Mouse (Mus musculus): ENCODE results near the gene Chst8. TPM values are rescaled to one million over a fixed set of nuclear protein-coding genes. Genes with fewer than 3 reads are reported as not detected.
A peak's percentile ranks its signal among the peaks of the same experiment; 100 is the strongest.

Gene Chst8
- total RNA-seq, 2 experiments from 2014 or later = 20.9 to 22.0 TPM

GRCm38 (mm10) chr7:34746586-34746985 lies 65.9 kb downstream of the Chst8 start:
- TF ChIP-seq CTCF (IDR thresholded peaks at IDR 0.05) = no peak
- H3K4me3 ChIP-seq = no peak overlapping the region
- H3K27ac ChIP-seq = no peak overlapping the region
- intact Hi-C loops (cut with DNase I) = no loop called here
- DNase-seq (ENCODE audit: extremely low spot score in 1 of 2, low spot score in 2 of 2) = no peak

- TF ChIP-seq CTCF (IDR thresholded peaks at IDR 0.05) = no peak
- DNase-seq (ENCODE audit: extremely low spot score in 1 of 2, low spot score in 2 of 2) = no peak
- intact Hi-C loops (cut with DNase I) = no loop called here
- H3K4me3 ChIP-seq = no peak overlapping the region
- no peak overlapping the region for H3K27ac ChIP-seq
Measured at GRCm38 (mm10) chr7:34746165-34746564, 66.3 kb downstream of the Chst8 start.

- DNase-seq (ENCODE audit: extremely low spot score in 1 of 2, low spot score in 2 of 2) = no peak
- no peak overlapping the region for H3K27ac ChIP-seq
- intact Hi-C loops (cut with DNase I) = no loop called here
- no peak for TF ChIP-seq CTCF (IDR thresholded peaks at IDR 0.05)
- H3K4me3 ChIP-seq = no peak overlapping the region
Measured at GRCm38 (mm10) chr7:34745426-34745825, 67.1 kb downstream of the Chst8 start.

- Histone ChIP-seq H3K27ac (no peak overlapping the region), H3K4me3 (no peak overlapping the region)
- intact Hi-C loops (cut with DNase I) = no loop called here
- TF ChIP-seq CTCF (IDR thresholded peaks at IDR 0.05) = no peak
- no peak for DNase-seq (ENCODE audit: extremely low spot score in 1 of 2, low spot score in 2 of 2)
Measured at GRCm38 (mm10) chr7:34744994-34745393, 67.5 kb downstream of the Chst8 start.

GRCm38 (mm10) chr7:34743411-34744085 lies 69.0 kb downstream of the Chst8 start:
- no peak overlapping the region for H3K4me3 ChIP-seq
- intact Hi-C loops (cut with DNase I) = no loop called here
- no peak overlapping the region for H3K27ac ChIP-seq
- DNase-seq (ENCODE audit: extremely low spot score in 1 of 2, low spot score in 2 of 2) = no peak
- TF ChIP-seq CTCF (IDR thresholded peaks at IDR 0.05) = no peak

GRCm38 (mm10) chr7:34739371-34739770 lies 73.1 kb downstream of the Chst8 start:
- no peak for DNase-seq (ENCODE audit: extremely low spot score in 1 of 2, low spot score in 2 of 2)
- Histone ChIP-seq H3K27ac (no peak overlapping the region), H3K4me3 (no peak overlapping the region)
- intact Hi-C loops (cut with DNase I) = no loop called here
- no peak for TF ChIP-seq CTCF (IDR thresholded peaks at IDR 0.05)

- TF ChIP-seq CTCF (IDR thresholded peaks at IDR 0.05) = no peak
- H3K4me3 ChIP-seq = no peak overlapping the region
- no peak overlapping the region for H3K27ac ChIP-seq
- intact Hi-C loops (cut with DNase I) = no loop called here
- DNase-seq (ENCODE audit: extremely low spot score in 1 of 2, low spot score in 2 of 2) = no peak
Measured at GRCm38 (mm10) chr7:34737206-34737605, 75.3 kb downstream of the Chst8 start.

GRCm38 (mm10) chr7:34734348-34734747 lies 78.2 kb downstream of the Chst8 start:
- DNase-seq (ENCODE audit: extremely low spot score in 1 of 2, low spot score in 2 of 2) = no peak
- intact Hi-C loops (cut with DNase I) = no loop called here
- no peak for TF ChIP-seq CTCF (IDR thresholded peaks at IDR 0.05)
- peak overlapping the region; percentile 57; the same call in 1 of the 2 replicates for H3K27ac ChIP-seq
- no peak overlapping the region for H3K4me3 ChIP-seq

GRCm38 (mm10) chr7:34728931-34729330 lies 83.6 kb downstream of the Chst8 start:
- intact Hi-C loops (cut with DNase I) = no loop called here
- Histone ChIP-seq H3K4me3 (no peak overlapping the region), H3K27ac (no peak overlapping the region)
- DNase-seq (ENCODE audit: extremely low spot score in 1 of 2, low spot score in 2 of 2) = no peak
- TF ChIP-seq CTCF (IDR thresholded peaks at IDR 0.05) = no peak

GRCm38 (mm10) chr7:34725206-34725605 lies 87.3 kb downstream of the Chst8 start:
- intact Hi-C loops (cut with DNase I) = no loop called here
- TF ChIP-seq CTCF (IDR thresholded peaks at IDR 0.05) = no peak
- no peak overlapping the region for H3K27ac ChIP-seq

GRCm38 (mm10) chr7:34722551-34723230 lies 89.8 kb downstream of the Chst8 start:
- no peak for DNase-seq (ENCODE audit: extremely low spot score in 1 of 2, low spot score in 2 of 2)
- intact Hi-C loops (cut with DNase I) = loop anchor here (5.0 kb wide), 1 partner anchor 55 kb away; no protein-coding TSS in a partner anchor
- Histone ChIP-seq H3K4me3 (no peak overlapping the region), H3K27ac (no peak overlapping the region)
- no peak for TF ChIP-seq CTCF (IDR thresholded peaks at IDR 0.05)

More at GRCm38 (mm10) chr7:34725206-34725605, 87.3 kb downstream of the Chst8 start:
- H3K4me3 ChIP-seq = no peak overlapping the region
- no peak for DNase-seq (ENCODE audit: extremely low spot score in 1 of 2, low spot score in 2 of 2)

GRCm38 (mm10) chr7:34722151-34722550 lies 90.4 kb downstream of the Chst8 start:
- DNase-seq (ENCODE audit: extremely low spot score in 1 of 2, low spot score in 2 of 2) = no peak

More at GRCm38 (mm10) chr7:34722151-34722550, 90.4 kb downstream of the Chst8 start:
- no peak for TF ChIP-seq CTCF (IDR thresholded peaks at IDR 0.05)
- Histone ChIP-seq H3K4me3 (no peak overlapping the region), H3K27ac (no peak overlapping the region)
- intact Hi-C loops (cut with DNase I) = loop anchor here (5.0 kb wide), 1 partner anchor 55 kb away; no protein-coding TSS in a partner anchor
